9 mouse cellular contexts compared by ENCODE assay signal in the genomic region with DNA sequence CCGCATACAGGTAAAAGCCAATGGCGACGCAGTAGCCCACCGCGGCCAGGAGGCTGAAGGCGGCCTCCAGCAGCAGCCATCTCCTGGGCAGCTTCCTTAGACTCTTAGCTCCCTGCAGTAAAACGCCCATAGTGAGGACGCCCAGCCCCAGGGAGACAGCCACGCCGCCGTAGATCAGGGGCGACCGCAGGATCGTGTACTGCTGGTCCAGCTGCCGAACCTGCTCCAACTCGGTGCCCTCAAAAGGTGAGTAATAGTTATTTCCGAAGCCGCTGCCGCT. TPM values are rescaled to one million over a fixed set of nuclear protein-coding genes. Genes with fewer than 3 reads are reported as not detected.
DNase-seq lines count a peak whose midpoint lies in the region; ATAC-seq and TF ChIP-seq lines count a peak whose summit lies in the region.
"Had no signal": no experiment of that assay in that cellular context is flagged by ENCODE, and none has a peak within 500 bp of the region (broad histone marks: within the 10 kb centered on the region; RNA-seq: fewer than 3 reads in every experiment).

No protein-coding gene starts in this region.

- peak overlapping the region; percentile 28 for H3K4me3 ChIP-seq in heart, postnatal 0 days (ENCODE audit: low read depth, low read length)
- H3K4me3 ChIP-seq in cortical plate, adult 2 months (ENCODE audit: insufficient read depth, low read length) = peak overlapping the region; percentile 52
- peak overlapping the region; percentile 50 for H3K4me3 ChIP-seq in hindbrain, embryonic 10.5 days
- H3K4me3 ChIP-seq in midbrain, embryonic 11.5 days (ENCODE audit: low read depth, low read length) = peak overlapping the region; percentile 25
- H3K4me3 ChIP-seq: erythroblast, embryonic 14.5 days had no signal

- no peak for ATAC-seq in heart, postnatal 0 days (ENCODE audit: insufficient read depth, low read depth)
- peak; percentile 9; the same call in 1 of the 2 replicates for ATAC-seq in midbrain, embryonic 11.5 days (ENCODE audit: low FRiP score)

- no peak for TF ChIP-seq CTCF in heart, postnatal 0 days (IDR thresholded peaks at IDR 0.05; ENCODE audit: low read depth)
- TF ChIP-seq CTCF in cortical plate, adult 2 months (IDR thresholded peaks at IDR 0.05; ENCODE audit: extremely low read depth, insufficient read depth, low read length) = no peak

- no peaks in the 10 kb centered on the region for H3K4me1 ChIP-seq in heart, postnatal 0 days (ENCODE audit: control insufficient read depth, insufficient read depth)
- H3K4me1 ChIP-seq in cortical plate, adult 2 months (ENCODE audit: control insufficient read depth, insufficient read depth, low read length) = peaks cover 2% of the 10 kb centered on the region
- peaks cover 41% of the 10 kb centered on the region for H3K4me1 ChIP-seq in hindbrain, embryonic 10.5 days (replicated peaks)
- peaks cover 8% of the 10 kb centered on the region for H3K4me1 ChIP-seq in midbrain, embryonic 11.5 days (ENCODE audit: control insufficient read depth, insufficient read depth, low read length)

- no peak overlapping the region for H3K27ac ChIP-seq in heart, postnatal 0 days (ENCODE audit: low read depth)
- no peak overlapping the region; the same call in 1 of the 2 replicates for H3K27ac ChIP-seq in cortical plate, adult 2 months (ENCODE audit: insufficient read depth, low read length)
- peak overlapping the region; percentile 75 for H3K27ac ChIP-seq in hindbrain, embryonic 10.5 days
- H3K27ac ChIP-seq in midbrain, embryonic 11.5 days (ENCODE audit: low read depth, low read length) = no peak overlapping the region

- TF ChIP-seq EP300 in heart, postnatal 0 days (IDR thresholded peaks at IDR 0.05; ENCODE audit: low read depth) = no peak

- H3K9ac ChIP-seq in heart, postnatal 0 days (replicated peaks; ENCODE audit: low read depth, low read length) = 0 out of 2 replicates have a peak overlapping the region, but pooled peaks have one; percentile 11
- peak overlapping the region; percentile 17 for H3K9ac ChIP-seq in midbrain, embryonic 11.5 days (ENCODE audit: low read length)

- no peak for TF ChIP-seq POLR2A in cortical plate, adult 2 months (IDR thresholded peaks at IDR 0.05; ENCODE audit: extremely low read depth, insufficient read depth, low read length)

- H3K4me2 ChIP-seq in heart, postnatal 0 days (ENCODE audit: low read depth, low read length) = peak overlapping the region; percentile 56
- peak overlapping the region; percentile 50 for H3K4me2 ChIP-seq in midbrain, embryonic 11.5 days

- intact Hi-C loops in heart, postnatal 10 days (cut with DNase I) = no loop called here

- WGBS in heart, postnatal 0 days = 8% methylated on average over 19 of the region's 19 CpGs
- 6% methylated on average over 19 of the region's 19 CpGs for WGBS in hindbrain, embryonic 10.5 days
- WGBS in midbrain, embryonic 11.5 days = 4% methylated on average over 19 of the region's 19 CpGs

- H3K36me3 ChIP-seq in heart, postnatal 0 days (replicated peaks; ENCODE audit: control insufficient read depth, insufficient read depth, low read length) = 0 out of 2 replicates have a peak, but pooled peaks cover under 1% of the 10 kb centered on the region
- peaks cover 11% of the 10 kb centered on the region for H3K36me3 ChIP-seq in hindbrain, embryonic 10.5 days
- H3K36me3 ChIP-seq in midbrain, embryonic 11.5 days (ENCODE audit: control insufficient read depth, insufficient read depth, low read length) = no peaks in the 10 kb centered on the region

- peaks cover 28% of the 10 kb centered on the region for H3K27me3 ChIP-seq in heart, postnatal 0 days (ENCODE audit: control insufficient read depth, insufficient read depth, low read length)
- peaks cover 40% of the 10 kb centered on the region for H3K27me3 ChIP-seq in hindbrain, embryonic 10.5 days (ENCODE audit: insufficient read depth, poor library complexity, severe bottlenecking)
- H3K27me3 ChIP-seq in midbrain, embryonic 11.5 days (ENCODE audit: control insufficient read depth, insufficient read depth, low read length) = peaks cover 7% of the 10 kb centered on the region

- no peak for DNase-seq in heart, postnatal 0 days (ENCODE audit: low spot score)
- DNase-seq in heart, postnatal 10 days = no peak
- DNase-seq in hindbrain, embryonic 10.5 days (ENCODE audit: low spot score) = no peak
- DNase-seq in midbrain, embryonic 11.5 days (ENCODE audit: low spot score, missing footprints) = no peak
- DNase-seq in retina, embryonic 14.5 days (ENCODE audit: low spot score) = no peak
- DNase-seq in Muller cell, postnatal 12 days (ENCODE audit: inconsistent ontology term) = no peak
- no peak for DNase-seq in layer of hippocampus, adult 9-10 months (ENCODE audit: low spot score)

- no peaks in the 10 kb centered on the region for H3K9me3 ChIP-seq in heart, postnatal 0 days (replicated peaks; ENCODE audit: control insufficient read depth, low read length)
- no peaks in the 10 kb centered on the region for H3K9me3 ChIP-seq in hindbrain, embryonic 10.5 days
- H3K9me3 ChIP-seq in midbrain, embryonic 11.5 days (ENCODE audit: control insufficient read depth, low read length) = no peaks in the 10 kb centered on the region

RNA-seq across cellular contexts. Expression of gene Marveld3, which starts 13.8 kb away (rescaled TPM):
- total RNA-seq in heart, postnatal 0 days (2014; rRNA removed; ENCODE audit: low replicate concordance) = 0.19 and 1.9 TPM in 2 replicates
- polyA plus RNA-seq in heart, postnatal 0 days (2015; fragmentation: Nextera tagmentation; extraction: Ambion mirVana) = 0.36 TPM in 2 replicates
- under 1 TPM; 0.27 to 0.55 TPM for total RNA-seq in heart, postnatal 10 days (2021)
- 0.19 TPM in 1 of 2 replicates, not detected in the other for polyA plus RNA-seq in cortical plate, adult 2 months (2012; rRNA removed)
- polyA plus RNA-seq in hindbrain, embryonic 10.5 days (2016; fragmentation: Nextera tagmentation; extraction: Ambion mirVana) = 0.81 and 1.9 TPM in 2 replicates
- 0.25 and 0.37 TPM in 2 replicates for polyA plus RNA-seq in midbrain, embryonic 11.5 days (2014; fragmentation: Nextera tagmentation; extraction: Ambion mirVana)
- polyA plus RNA-seq: erythroblast, embryonic 14.5 days had no signal

RNA-seq across cellular contexts. Expression of gene Tat, which starts 42.0 kb away (rescaled TPM):
- 1.2 and 2.9 TPM in 2 replicates for total RNA-seq in heart, postnatal 0 days (2014; rRNA removed; ENCODE audit: low replicate concordance)
- 0.26 and 0.34 TPM in 2 replicates for polyA plus RNA-seq in heart, postnatal 0 days (2015; fragmentation: Nextera tagmentation; extraction: Ambion mirVana)
- total RNA-seq in heart, postnatal 10 days (2021) = under 1 TPM; 0.12 to 0.31 TPM
- not detected in 2 replicates for polyA plus RNA-seq in cortical plate, adult 2 months (2012; rRNA removed)
- not detected in 2 replicates for polyA plus RNA-seq in hindbrain, embryonic 10.5 days (2016; fragmentation: Nextera tagmentation; extraction: Ambion mirVana)
- polyA plus RNA-seq in midbrain, embryonic 11.5 days (2014; fragmentation: Nextera tagmentation; extraction: Ambion mirVana) = not detected in 2 replicates
- polyA plus RNA-seq: erythroblast, embryonic 14.5 days had no signal
